Mouse (Mus musculus) lung, adult 2 months (tissue): ENCODE measurements at regions not wholly inside any gene's neighbourhood (a gene's known extent, or its start where the extent isn't known, plus 50 kb on each side); places are given as distances from the start of the nearest gene placed in this dataset.

Source experiments
- CTCF ChIP-seq: fragments of 200-500 bp; IDR thresholded peaks from 2 replicates; pipeline ENCODE4 v1.5.1; 2011; ENCODE audit warnings: mild to moderate bottlenecking, low read length, control low read depth; ENCODE audit not compliant: insufficient read depth
- POLR2A ChIP-seq: fragments of 200-500 bp; IDR thresholded peaks from 2 replicates; pipeline ENCODE4 v1.6.1; 2011; ENCODE audit warnings: low read depth, mild to moderate bottlenecking, control low read depth, low read length, borderline replicate concordance; ENCODE audit errors: extremely low read depth

DNA sequence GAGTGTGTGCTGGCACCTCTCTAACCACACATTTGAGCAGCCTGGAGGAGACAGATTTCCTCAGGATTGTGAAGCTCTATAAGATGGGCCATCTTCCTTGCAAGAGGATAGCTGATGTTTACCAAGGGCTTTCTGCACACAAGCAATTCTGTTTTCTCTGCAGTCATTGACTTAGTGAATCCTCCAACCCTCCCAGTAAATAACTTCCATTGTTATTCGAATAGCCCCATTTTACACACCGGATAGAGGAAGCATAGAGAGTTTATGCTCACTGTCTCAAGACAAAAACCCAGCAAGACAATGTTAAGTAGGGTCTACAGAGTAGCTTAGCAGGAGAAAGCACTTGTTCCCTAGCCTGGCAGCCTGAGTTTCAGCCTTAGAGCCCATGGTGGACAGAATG, 146.9 kb upstream of the P2ry1 start:
- TF ChIP-seq POLR2A: no peak
- no peak for TF ChIP-seq CTCF
